Mouse (Mus musculus): ENCODE measurements around the gene Gm9817. TPM values are rescaled to one million over a fixed set of nuclear protein-coding genes. Genes with fewer than 3 reads are reported as not detected.
A peak's percentile ranks its signal among the peaks of the same experiment; 100 is the strongest.
"Not testable (repeated sequence)": the region's sequence is repeated elsewhere in the genome, so short reads cannot be mapped to it uniquely, and the experiment has no call there.

Gene Gm9817
- total RNA-seq (2021) = under 1 TPM in 1 of 2 experiments, not detected in 1; 0.10 TPM
- long read RNA-seq, experiment 1 = 0 reads
- long read RNA-seq, experiment 2 = 0 reads

GRCm38 (mm10) chr13:45078392-45078791, at the start of gene Gm9817:
Gene Gm9817, plus strand, starts transcription at chr13:45078692.
- DNase-seq; intact Hi-C loops (cut with DNase I; ENCODE audit: low total_unique reads): not testable (repeated sequence)

DNA sequence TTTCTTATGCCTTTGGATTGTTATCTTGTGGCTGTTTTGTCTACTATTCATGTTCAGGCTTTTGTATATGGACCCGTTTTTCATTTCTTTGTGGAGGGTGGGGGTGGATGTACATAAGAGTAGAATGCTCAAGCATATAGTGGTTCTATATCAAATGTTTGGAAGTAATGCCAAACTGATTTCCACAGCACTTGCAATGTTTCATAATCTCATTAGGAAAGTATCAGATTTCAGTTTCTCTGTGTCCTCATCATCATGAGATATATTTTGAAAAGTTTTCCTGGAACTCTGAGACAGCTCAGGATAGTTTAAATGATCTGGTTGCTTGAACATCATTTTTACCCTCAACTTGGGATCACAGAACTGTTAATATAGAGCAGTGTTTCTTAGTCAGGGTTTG, 48.7 kb upstream of the Gm9817 start:
- DNase-seq = no peak
- intact Hi-C loops (cut with DNase I; ENCODE audit: low total_unique reads) = loop anchor here (5.0 to 10.0 kb wide), 2 partner anchors 415 to 448 kb away; no protein-coding TSS in a partner anchor

DNA sequence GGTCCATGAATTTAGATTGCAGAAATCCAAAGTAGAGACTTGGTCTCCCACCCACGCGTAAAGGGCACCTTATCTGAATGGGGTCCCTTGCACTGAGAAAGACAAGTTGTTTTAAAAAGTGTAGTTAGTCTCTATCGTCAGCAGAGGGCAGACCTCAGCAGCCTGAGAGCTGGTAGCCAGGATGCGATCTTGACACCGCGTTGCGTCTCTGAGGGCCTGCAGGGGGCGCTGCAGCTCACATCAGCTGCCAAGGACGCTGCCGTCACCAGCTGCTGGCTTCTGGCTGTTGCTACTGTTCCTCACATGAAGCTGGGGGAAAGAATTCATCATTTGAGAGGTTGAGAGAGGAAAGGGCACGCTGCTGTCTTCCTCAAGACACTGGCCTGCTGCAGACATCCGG, 47.7 kb upstream of the Gm9817 start:
- peak; percentile 90 for DNase-seq
- intact Hi-C loops (cut with DNase I; ENCODE audit: low total_unique reads) = loop anchor here (5.0 to 10.0 kb wide), 2 partner anchors 414 to 446 kb away; no protein-coding TSS in a partner anchor

DNA sequence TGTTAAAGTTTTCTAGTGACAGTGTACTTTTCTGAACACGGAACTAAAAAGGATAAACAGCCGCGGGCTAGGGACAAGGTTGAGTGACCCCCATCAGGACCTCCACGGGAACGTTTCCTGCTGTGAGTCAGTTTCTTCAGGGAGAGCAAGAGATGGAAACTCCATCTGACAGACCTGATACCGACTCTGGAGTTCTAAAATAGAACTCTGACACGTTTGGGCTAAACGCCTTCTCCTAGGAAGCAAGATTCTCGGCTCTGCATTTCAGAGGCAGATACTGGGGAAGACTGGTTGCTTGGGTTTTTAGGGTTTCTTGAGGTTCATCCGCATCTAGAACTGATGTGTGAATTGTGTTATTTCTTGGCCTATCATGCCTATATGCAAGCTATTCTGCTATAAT, 47.2 kb upstream of the Gm9817 start:
- no peak for DNase-seq
- intact Hi-C loops (cut with DNase I; ENCODE audit: low total_unique reads) = loop anchor here (5.0 to 10.0 kb wide), 2 partner anchors 413 to 446 kb away; no protein-coding TSS in a partner anchor

GRCm38 (mm10) chr13:45031748-45032147, 46.7 kb upstream of the Gm9817 start:
- intact Hi-C loops (cut with DNase I; ENCODE audit: low total_unique reads) = loop anchor here (5.0 to 10.0 kb wide), 2 partner anchors 413 to 446 kb away; no protein-coding TSS in a partner anchor
- no peak for DNase-seq

DNA sequence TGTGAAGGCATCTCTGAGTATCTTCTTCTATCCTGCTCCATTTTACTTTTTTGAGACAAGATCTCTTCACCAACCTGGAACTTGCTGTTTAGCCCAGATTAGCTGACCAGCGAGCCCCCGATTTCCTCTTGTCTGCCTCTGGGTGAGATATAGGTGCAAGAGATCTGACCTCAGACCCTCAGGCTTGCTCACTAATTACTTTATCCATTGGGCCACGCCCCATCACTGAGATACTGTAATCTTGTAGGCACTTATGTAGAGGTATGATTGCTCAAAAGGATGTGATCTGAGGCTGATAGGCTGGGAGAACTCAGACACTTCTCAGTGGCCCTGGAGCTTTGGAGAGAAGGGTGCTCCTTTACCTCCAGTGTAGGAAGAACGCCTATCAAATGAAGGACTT, 46.0 kb upstream of the Gm9817 start:
- intact Hi-C loops (cut with DNase I; ENCODE audit: low total_unique reads) = loop anchor here (5.0 to 10.0 kb wide), 2 partner anchors 412 to 445 kb away; no protein-coding TSS in a partner anchor
- no peak for DNase-seq

DNA sequence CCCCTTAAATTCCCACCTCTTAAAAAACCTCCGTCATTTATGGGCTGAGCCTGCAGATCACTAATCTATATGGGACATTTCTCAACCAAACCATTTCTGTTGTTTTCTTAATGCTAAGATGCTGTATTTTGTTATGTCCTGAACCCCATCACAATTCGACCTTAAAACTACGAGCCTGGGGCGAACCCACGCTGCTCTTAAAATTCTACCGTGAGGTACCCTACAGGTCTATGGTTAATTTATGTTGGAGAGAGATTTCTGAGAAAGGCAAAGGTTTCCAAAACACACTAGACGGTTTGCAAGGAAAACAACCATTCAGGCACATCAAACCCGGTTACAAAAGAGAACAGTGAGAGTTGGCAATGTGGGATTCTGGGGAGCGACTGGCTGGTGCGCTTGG, 45.1 kb upstream of the Gm9817 start:
- intact Hi-C loops (cut with DNase I; ENCODE audit: low total_unique reads) = loop anchor here (5.0 to 10.0 kb wide), 2 partner anchors 411 to 444 kb away; no protein-coding TSS in a partner anchor
- DNase-seq = no peak

- intact Hi-C loops (cut with DNase I; ENCODE audit: low total_unique reads) = loop anchor here (5.0 to 10.0 kb wide), 2 partner anchors 410 to 443 kb away; no protein-coding TSS in a partner anchor
- DNase-seq = no peak
Measured at GRCm38 (mm10) chr13:45034759-45035158, 43.7 kb upstream of the Gm9817 start.

DNA sequence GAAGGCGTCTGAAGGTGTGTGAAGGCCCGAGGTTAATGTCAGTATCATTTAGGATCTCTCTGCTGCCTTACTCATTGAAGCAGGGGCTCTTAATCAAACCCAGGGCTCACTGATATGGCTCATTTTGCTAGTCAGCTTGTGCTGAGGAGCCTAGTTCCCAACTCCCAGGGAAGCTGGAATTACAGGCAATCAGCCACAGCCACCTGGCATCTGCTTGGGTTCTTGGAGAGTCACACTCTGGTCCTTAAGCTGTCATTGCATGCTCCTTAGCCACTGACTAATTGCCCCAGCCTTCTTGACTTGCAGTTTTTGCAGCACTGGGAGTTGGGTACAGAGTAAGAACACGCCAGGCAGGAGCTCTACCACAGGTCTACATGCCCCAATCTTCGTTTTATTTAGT, 42.1 kb upstream of the Gm9817 start:
- DNase-seq = peak; percentile 39
- intact Hi-C loops (cut with DNase I; ENCODE audit: low total_unique reads) = loop anchor here (10.0 kb wide), 1 partner anchor 408 kb away; no protein-coding TSS in a partner anchor

- DNase-seq = no peak
- intact Hi-C loops (cut with DNase I; ENCODE audit: low total_unique reads) = no loop called here
Measured at GRCm38 (mm10) chr13:45040195-45040594, 38.3 kb upstream of the Gm9817 start.

- no peak for DNase-seq
- intact Hi-C loops (cut with DNase I; ENCODE audit: low total_unique reads) = no loop called here
Measured at GRCm38 (mm10) chr13:45040741-45041140, 37.8 kb upstream of the Gm9817 start.

DNA sequence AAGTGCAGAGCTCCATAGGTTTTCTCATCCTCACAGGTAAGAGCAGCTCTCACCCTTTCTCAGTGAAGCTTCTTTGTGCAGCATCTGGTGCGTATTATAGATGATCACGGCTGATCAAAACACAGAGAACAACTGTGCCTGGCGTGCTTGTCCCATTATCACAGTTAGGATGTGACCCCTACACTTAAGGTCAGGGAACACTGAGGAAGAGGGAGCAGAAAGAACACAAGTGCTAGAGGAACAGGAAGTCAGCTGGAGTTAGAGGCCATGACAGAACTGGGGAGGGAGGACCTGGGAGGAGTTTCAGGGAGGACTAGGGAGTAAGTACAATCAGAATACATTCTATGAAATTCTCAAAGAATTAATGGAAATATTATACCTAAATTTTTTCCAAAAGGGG, 35.0 kb upstream of the Gm9817 start:
- DNase-seq = no peak
- intact Hi-C loops (cut with DNase I; ENCODE audit: low total_unique reads) = no loop called here

- DNase-seq = no peak
- intact Hi-C loops (cut with DNase I; ENCODE audit: low total_unique reads) = no loop called here
Measured at GRCm38 (mm10) chr13:45049261-45050020, 29.1 kb upstream of the Gm9817 start.

GRCm38 (mm10) chr13:45052805-45053204, 25.7 kb upstream of the Gm9817 start:
- no peak for DNase-seq
- intact Hi-C loops (cut with DNase I; ENCODE audit: low total_unique reads) = no loop called here

DNA sequence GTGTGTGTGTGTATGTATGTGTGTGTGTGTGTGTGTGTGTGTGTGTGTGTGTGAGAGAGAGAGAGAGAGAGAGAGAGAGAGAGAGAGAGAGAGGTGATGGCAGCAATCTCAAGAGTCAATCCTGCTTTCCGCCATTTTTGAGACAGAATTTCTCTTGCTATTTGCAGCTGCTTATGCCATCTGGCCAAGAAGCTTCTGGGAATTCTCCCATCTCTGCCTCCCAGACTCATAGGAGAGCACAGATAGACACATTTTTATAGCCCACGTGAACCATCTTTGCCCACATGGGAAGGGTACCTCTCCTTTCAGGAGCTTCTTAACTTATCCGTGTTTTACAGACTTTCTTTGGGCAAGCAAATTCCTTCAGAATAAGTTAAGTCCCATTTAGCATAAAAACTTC, 24.6 kb upstream of the Gm9817 start:
- no peak for DNase-seq
- intact Hi-C loops (cut with DNase I; ENCODE audit: low total_unique reads) = no loop called here

GRCm38 (mm10) chr13:45059206-45059605, 19.3 kb upstream of the Gm9817 start:
- intact Hi-C loops (cut with DNase I; ENCODE audit: low total_unique reads) = no loop called here
- peak; percentile 7 for DNase-seq

GRCm38 (mm10) chr13:45063146-45063545, 15.3 kb upstream of the Gm9817 start:
- intact Hi-C loops (cut with DNase I; ENCODE audit: low total_unique reads) = no loop called here
- no peak for DNase-seq

GRCm38 (mm10) chr13:45064951-45065350, 13.5 kb upstream of the Gm9817 start:
- intact Hi-C loops (cut with DNase I; ENCODE audit: low total_unique reads) = no loop called here
- DNase-seq = no peak

DNA sequence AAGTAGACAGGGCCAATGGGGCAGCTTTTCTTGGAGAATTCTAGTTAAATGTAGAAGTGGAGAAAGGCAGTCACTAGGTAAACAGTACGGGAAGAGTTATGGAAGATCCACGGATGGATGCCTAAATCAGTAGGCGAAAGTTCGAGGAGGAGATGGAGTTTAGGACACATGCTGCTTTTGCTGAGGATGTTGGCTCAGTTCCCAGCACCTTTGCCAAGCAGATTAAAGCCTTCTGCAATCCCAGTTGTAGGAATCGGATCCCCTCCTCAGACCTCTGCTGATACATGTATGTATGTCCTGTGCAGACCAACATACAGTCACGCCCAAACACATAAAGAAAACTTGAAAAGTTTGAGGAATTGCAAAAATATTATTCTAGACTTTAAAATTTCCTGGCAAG, 8.1 kb upstream of the Gm9817 start:
- DNase-seq = no peak
- intact Hi-C loops (cut with DNase I; ENCODE audit: low total_unique reads) = no loop called here

- intact Hi-C loops (cut with DNase I; ENCODE audit: low total_unique reads) = no loop called here
Measured at GRCm38 (mm10) chr13:45075012-45075411, 3.5 kb upstream of the Gm9817 start.

GRCm38 (mm10) chr13:45075715-45076114, 2.8 kb upstream of the Gm9817 start:
- DNase-seq = no peak
- intact Hi-C loops (cut with DNase I; ENCODE audit: low total_unique reads) = no loop called here

More at GRCm38 (mm10) chr13:45075012-45075411, 3.5 kb upstream of the Gm9817 start:
- DNase-seq = no peak
